Mouse (Mus musculus): ENCODE data around the gene Anp32a.

- TF ChIP-seq GATA1 (IDR thresholded peaks at IDR 0.05; ENCODE audit: borderline replicate concordance, low read length): no peak
- TF ChIP-seq FLI1 (IDR thresholded peaks at IDR 0.05; ENCODE audit: low read length): no peak
Measured at GRCm38 (mm10) chr9:62355763-62356162, 14.7 kb downstream of the Anp32a start.

All from megakaryocyte, embryonic 14.5 days (primary cell).